Mouse (Mus musculus) gastrocnemius, adult 18-20 months (tissue): Measurements from ENCODE around the gene Hapln4. TPM values are rescaled to one million over a fixed set of nuclear protein-coding genes. Genes with fewer than 3 reads are reported as not detected.

Experiments used
- DNase-seq: peaks from one replicate; pipeline ENCODE4 v3.0.0; 2021; ENCODE audit warnings: low spot score
- microRNA-seq: library from miRNA; unstranded; fragments of <30 nt; microRNA quantifications from one replicate; pipeline ENCODE4 v1.2.0, GENCODE M21; 2021
- total RNA-seq, 2 experiments: library from RNA; stranded (reverse); gene quantifications; 2 replicates each; pipeline ENCODE4 v1.2.3; 2021

Hapln4 gene
- total RNA-seq, 2 experiments from 2014 or later, result not detected

- no peak for DNase-seq
These were observed 54.6 kb downstream of the Hapln4 start for GRCm38 (mm10) chr8:70137890-70138289.

GRCm38 (mm10) chr8:70139026-70139857 is 56.0 kb downstream of the Hapln4 start, which contains the start of the genes Rfxank, Borcs8 and Mef2b:
Gene Rfxank (minus strand): TSS chr8:70139154.
Gene Borcs8 (plus strand): TSS chr8:70139499.
Gene Mef2b (plus strand): TSS chr8:70139711.
- DNase-seq, result peak; percentile 99

- no peak for DNase-seq
These were observed 56.7 kb downstream of the Hapln4 start for GRCm38 (mm10) chr8:70139981-70140380.

Small RNA genes lying within 50 kb of the gene (microRNA-seq; reads per million reads assigned to microRNA genes)
- gene Mir7066, result not detected

Other genes starting within 250 kb of the Hapln4 start
- gene Cilp2, start 195.8 kb upstream of the Hapln4 start, total RNA-seq, result 1 to 10 TPM; 2.5 to 2.7 TPM
- gene Tssk6, start 181.3 kb upstream of the Hapln4 start, total RNA-seq, result not detected
- 100 to 1,000 TPM; 347 to 364 TPM for gene Ndufa13, start 180.9 kb upstream of the Hapln4 start, total RNA-seq
- 1 to 10 TPM; 8.3 to 9.7 TPM for gene Yjefn3, start 180.7 kb upstream of the Hapln4 start, total RNA-seq
- gene Gatad2a, start 87.1 kb upstream of the Hapln4 start, total RNA-seq, result 10 to 100 TPM; 28.6 to 38.8 TPM
- gene Mau2, start 40.7 kb upstream of the Hapln4 start, total RNA-seq, result 10 to 100 TPM; 21.7 to 22.5 TPM
- gene Sugp1, start 40.6 kb upstream of the Hapln4 start, total RNA-seq, result 10 to 100 TPM; 16.1 to 19.5 TPM
- under 1 TPM; 0.62 to 0.64 TPM for gene Tm6sf2, start 10.5 kb upstream of the Hapln4 start, total RNA-seq
- gene Ncan, start 37.4 kb downstream of the Hapln4 start, total RNA-seq, result not detected
- gene Nr2c2ap, start 47.9 kb downstream of the Hapln4 start, total RNA-seq, result 1 to 10 TPM; 4.5 to 4.9 TPM
- 1 to 10 TPM; 7.4 to 9.1 TPM for gene Rfxank, start 55.7 kb downstream of the Hapln4 start, total RNA-seq
- gene Borcs8, start 56.0 kb downstream of the Hapln4 start, total RNA-seq, result 10 to 100 TPM; 13.4 to 15.0 TPM
- gene Mef2b, start 56.3 kb downstream of the Hapln4 start, total RNA-seq, result under 1 TPM; 0.23 to 0.28 TPM
- 10 to 100 TPM; 75.2 to 88.4 TPM for gene Tmem161a, start 88.9 kb downstream of the Hapln4 start, total RNA-seq
- gene Slc25a42, start 128.8 kb downstream of the Hapln4 start, total RNA-seq, result 10 to 100 TPM; 26.7 to 31.1 TPM
- 10 to 100 TPM; 37.4 to 49.4 TPM for gene Sugp2, start 150.8 kb downstream of the Hapln4 start, total RNA-seq
- gene Armc6, start 151.0 kb downstream of the Hapln4 start, total RNA-seq, result 1 to 10 TPM; 6.9 to 7.9 TPM
- 1 to 10 TPM; 2.9 to 3.8 TPM for gene Homer3, start 199.4 kb downstream of the Hapln4 start, total RNA-seq
- gene Ddx49, start 219.0 kb downstream of the Hapln4 start, total RNA-seq, result 10 to 100 TPM; 27.4 to 28.6 TPM
- gene Cope, start 219.1 kb downstream of the Hapln4 start, total RNA-seq, result 100 to 1,000 TPM; 133 to 135 TPM
- gene Cers1, start 232.3 kb downstream of the Hapln4 start, total RNA-seq, result 10 to 100 TPM; 13.4 to 15.9 TPM
- gene Gdf1, start 246.4 kb downstream of the Hapln4 start, total RNA-seq, result 1 to 10 TPM; 1.9 to 2.1 TPM